Mouse (Mus musculus) forebrain, embryonic 15.5 days (tissue): Measurements from ENCODE around the gene Wdr83os. TPM values are rescaled to one million over a fixed set of nuclear protein-coding genes. Genes with fewer than 3 reads are reported as not detected.

Experiments used
- microRNA-seq: library from miRNA; unstranded; fragments of <30 nt; microRNA quantifications from one replicate; pipeline ENCODE4, GENCODE M21; 2016
- polyA plus RNA-seq: library from polyadenylated mRNA; unstranded; fragments of >200 nt; fragmentation: Nextera tagmentation; extraction: Ambion mirVana; gene quantifications from 2 replicates; pipeline ENCODE4 v1.2.1, GENCODE M21; 2015

Gene Wdr83os
- polyA plus RNA-seq, 1 experiment from 2014 or later = 120 TPM

Small RNA genes lying within 50 kb of the gene (microRNA-seq; reads per million reads assigned to microRNA genes)
- gene Gm23388 = 1.8 reads per million
- gene Mir7070 = 1.5 reads per million

Other genes with a start within 250 kb of the Wdr83os start
- gene Gadd45gip1, start 249.2 kb upstream of the Wdr83os start, polyA plus RNA-seq = 36.3 and 39.9 TPM in 2 replicates
- 82.1 and 85.1 TPM in 2 replicates for gene Rad23a, start 240.1 kb upstream of the Wdr83os start, polyA plus RNA-seq
- 559 and 575 TPM in 2 replicates for gene Calr, start 233.8 kb upstream of the Wdr83os start, polyA plus RNA-seq
- 122 and 127 TPM in 2 replicates for gene Farsa, start 223.8 kb upstream of the Wdr83os start, polyA plus RNA-seq
- 55.0 and 64.4 TPM in 2 replicates for gene Syce2, start 208.6 kb upstream of the Wdr83os start, polyA plus RNA-seq
- gene Gcdh, start 186.8 kb upstream of the Wdr83os start, polyA plus RNA-seq = 36.2 and 37.4 TPM in 2 replicates
- 0.75 and 0.87 TPM in 2 replicates for gene Klf1, start 178.8 kb upstream of the Wdr83os start, polyA plus RNA-seq
- 5.6 TPM in 2 replicates for gene Dnase2a, start 172.2 kb upstream of the Wdr83os start, polyA plus RNA-seq
- gene Mast1, start 143.4 kb upstream of the Wdr83os start, polyA plus RNA-seq = 48.3 and 52.5 TPM in 2 replicates
- 2.0 and 2.3 TPM in 2 replicates for gene Rtbdn, start 133.7 kb upstream of the Wdr83os start, polyA plus RNA-seq
- not detected in 2 replicates for gene Gm49661, start 111.3 kb upstream of the Wdr83os start, polyA plus RNA-seq
- gene Prdx2, start 111.2 kb upstream of the Wdr83os start, polyA plus RNA-seq = 1,445 and 1,467 TPM in 2 replicates
- gene Rnaseh2a, start 111.0 kb upstream of the Wdr83os start, polyA plus RNA-seq = 96.4 and 98.5 TPM in 2 replicates
- gene Junb, start 102.0 kb upstream of the Wdr83os start, polyA plus RNA-seq = 7.6 TPM in 2 replicates
- gene Hook2, start 90.1 kb upstream of the Wdr83os start, polyA plus RNA-seq = 28.0 and 29.7 TPM in 2 replicates
- gene Best2, start 66.2 kb upstream of the Wdr83os start, polyA plus RNA-seq = not detected in 2 replicates
- 152 and 154 TPM in 2 replicates for gene Asna1, start 55.5 kb upstream of the Wdr83os start, polyA plus RNA-seq
- 141 and 150 TPM in 2 replicates for gene Trir, start 53.9 kb upstream of the Wdr83os start, polyA plus RNA-seq
- gene Tnpo2, start 43.8 kb upstream of the Wdr83os start, polyA plus RNA-seq = 57.9 and 64.1 TPM in 2 replicates
- gene Fbxw9, start 20.7 kb upstream of the Wdr83os start, polyA plus RNA-seq = 63.0 and 67.1 TPM in 2 replicates
- 1.2 and 2.0 TPM in 2 replicates for gene Gm5741, start 12.8 kb upstream of the Wdr83os start, polyA plus RNA-seq
- gene Dhps, start 9.0 kb upstream of the Wdr83os start, polyA plus RNA-seq = 91.4 and 92.3 TPM in 2 replicates
- gene Wdr83, start 566 bp downstream of the Wdr83os start, polyA plus RNA-seq = 62.1 and 62.3 TPM in 2 replicates
- 16.9 and 17.0 TPM in 2 replicates for gene Man2b1, start 2.5 kb downstream of the Wdr83os start, polyA plus RNA-seq
- gene Zfp791, start 42.4 kb downstream of the Wdr83os start, polyA plus RNA-seq = 3.8 and 4.1 TPM in 2 replicates
- gene Cks1brt, start 71.2 kb downstream of the Wdr83os start, polyA plus RNA-seq = not detected in 2 replicates
- not detected in 2 replicates for gene Olfr371, start 145.2 kb downstream of the Wdr83os start, polyA plus RNA-seq
- gene Orc6, start 218.9 kb downstream of the Wdr83os start, polyA plus RNA-seq = 82.8 and 87.4 TPM in 2 replicates
- gene Vps35, start 219.1 kb downstream of the Wdr83os start, polyA plus RNA-seq = 175 and 190 TPM in 2 replicates